Mouse (Mus musculus) erythroblast, embryonic 14.5 days (primary cell): Measurements from ENCODE around the gene Pld2. TPM values are rescaled to one million over a fixed set of nuclear protein-coding genes. Genes with fewer than 3 reads are reported as not detected.

ENCODE experiments used
- H3K27me3 ChIP-seq: 2 replicates; pipeline ENCODE4 v1.6.1; 2012; ENCODE audit warnings: inconsistent platforms; ENCODE audit not compliant: control insufficient read depth
- H3K36me3 ChIP-seq: 2 replicates; pipeline ENCODE4 v1.6.1; 2012; ENCODE audit warnings: mild to moderate bottlenecking, inconsistent platforms; ENCODE audit not compliant: control insufficient read depth
- H3K4me1 ChIP-seq: 2 replicates; pipeline ENCODE4 v1.6.1; 2012; ENCODE audit warnings: inconsistent platforms; ENCODE audit not compliant: control insufficient read depth
- H3K4me3 ChIP-seq: replicated peaks from 2 replicates; pipeline ENCODE3; 2012; ENCODE audit warnings: moderate library complexity, mild to moderate bottlenecking, inconsistent platforms
- H3K9me3 ChIP-seq: 2 replicates; pipeline ENCODE4 v1.6.1; 2012; ENCODE audit warnings: low read length, inconsistent platforms, mixed read lengths; ENCODE audit not compliant: control insufficient read depth
- GATA1 ChIP-seq: IDR thresholded peaks from 2 replicates; pipeline ENCODE4 v1.6.1; 2012; ENCODE audit warnings: low read length, inconsistent platforms, mixed read lengths
- TAL1 ChIP-seq: IDR thresholded peaks from 3 replicates; pipeline ENCODE4 v1.6.1; 2012; ENCODE audit warnings: low read length, inconsistent platforms, mixed read lengths
- polyA plus RNA-seq: library from polyadenylated mRNA; stranded (reverse); fragments of >175 nt; gene quantifications from 2 replicates; pipeline ENCODE4 v1.2.3, GENCODE M21; 2012

Pld2 gene
- polyA plus RNA-seq, 1 experiment = 0.01 TPM

- no peaks in the 10 kb centered on the region for H3K9me3 ChIP-seq
- no peak for TF ChIP-seq GATA1
- no peak for TF ChIP-seq TAL1
- no peaks in the 10 kb centered on the region; the same call in 1 of the 2 replicates for H3K36me3 ChIP-seq
- no peak overlapping the region for H3K4me3 ChIP-seq
- H3K4me1 ChIP-seq = peaks cover 11% of the 10 kb centered on the region
- no peaks in the 10 kb centered on the region for H3K27me3 ChIP-seq
Measured at GRCm38 (mm10) chr11:70582196-70582595, 42.3 kb downstream of the Pld2 start.

DNA sequence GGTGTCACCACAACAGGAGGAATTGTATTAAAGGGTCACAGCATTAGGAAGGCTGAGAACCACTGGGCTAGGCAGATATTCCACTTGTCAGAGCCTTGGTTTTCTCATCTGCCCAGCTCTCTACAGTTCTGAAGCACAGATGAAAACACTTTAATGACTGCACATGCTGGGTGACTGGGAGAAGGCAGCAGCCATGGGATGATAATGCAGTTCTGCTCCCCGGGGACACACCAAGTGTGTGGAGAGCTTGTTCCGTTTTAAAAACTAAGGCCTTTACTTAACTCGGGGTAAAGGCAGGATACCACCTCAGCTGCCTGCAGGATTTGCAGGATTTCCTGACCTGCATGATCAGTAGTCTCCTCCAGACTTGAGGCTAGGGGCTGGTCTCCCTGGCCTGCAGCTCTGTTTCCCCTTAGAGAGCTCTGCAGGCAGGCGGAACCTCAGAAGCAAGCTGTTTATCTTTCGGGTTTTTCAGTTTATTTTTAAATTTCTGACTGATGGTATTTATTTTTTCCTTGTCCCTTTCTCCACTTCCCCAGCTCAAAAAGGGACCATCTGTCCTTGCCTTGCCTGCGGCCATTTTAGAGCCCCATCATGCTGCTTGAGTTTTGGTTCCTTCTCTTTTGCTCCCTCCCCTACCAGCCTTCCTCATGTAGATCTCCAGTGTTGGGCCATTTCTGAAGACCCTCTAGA lies 43.3 kb downstream of the Pld2 start:
- peaks cover 9% of the 10 kb centered on the region for H3K4me1 ChIP-seq
- no peaks in the 10 kb centered on the region for H3K27me3 ChIP-seq
- H3K4me3 ChIP-seq = no peak overlapping the region
- TF ChIP-seq TAL1 = no peak
- no peak for TF ChIP-seq GATA1
- H3K9me3 ChIP-seq = no peaks in the 10 kb centered on the region
- no peaks in the 10 kb centered on the region; the same call in 1 of the 2 replicates for H3K36me3 ChIP-seq

DNA sequence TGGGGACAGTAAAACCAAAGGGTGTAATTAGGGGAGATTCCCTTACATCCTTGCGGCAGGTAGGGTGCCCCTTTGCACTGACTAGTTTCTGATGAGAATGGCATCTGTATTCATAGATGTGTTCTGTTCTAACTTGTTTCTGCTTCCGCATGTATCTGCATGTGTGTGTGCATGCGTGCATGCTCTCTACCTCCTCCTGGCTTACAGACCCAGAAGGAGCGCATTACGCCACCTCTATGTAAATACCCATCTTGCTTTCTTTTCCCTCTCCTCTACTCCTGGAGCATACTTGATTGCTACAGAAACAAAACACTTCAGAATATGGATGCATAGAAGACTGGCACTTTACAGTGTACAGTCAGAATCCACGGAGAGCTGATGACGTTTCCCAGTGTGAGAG lies 43.9 kb downstream of the Pld2 start:
- TF ChIP-seq TAL1 (no peak), GATA1 (no peak)
- Histone ChIP-seq H3K27me3 (no peaks in the 10 kb centered on the region), H3K4me3 (no peak overlapping the region), H3K9me3 (no peaks in the 10 kb centered on the region), H3K36me3 (no peaks in the 10 kb centered on the region; the same call in 1 of the 2 replicates), H3K4me1 (peaks cover 9% of the 10 kb centered on the region)

DNA sequence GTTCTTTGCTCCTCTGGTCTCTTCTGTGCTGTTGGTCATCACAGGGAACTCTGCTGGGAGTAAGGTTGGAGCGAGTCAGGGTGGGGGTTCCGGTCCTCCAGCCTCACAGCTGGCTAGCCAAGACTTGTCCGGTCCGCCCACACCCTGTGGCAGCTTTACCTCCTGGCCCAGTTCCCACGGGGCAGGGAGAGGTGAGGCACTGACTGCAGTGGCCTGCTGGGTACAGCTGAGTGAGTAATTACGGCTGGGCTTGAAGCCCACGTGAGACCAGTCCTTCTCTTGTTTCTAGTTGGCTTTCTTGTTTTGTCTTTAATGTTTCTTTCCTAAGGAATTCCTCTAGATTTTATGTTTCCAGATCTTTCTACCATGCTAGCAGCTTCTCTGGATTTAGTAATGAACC lies 45.6 kb downstream of the Pld2 start:
- H3K36me3 ChIP-seq = no peaks in the 10 kb centered on the region; the same call in 1 of the 2 replicates
- no peaks in the 10 kb centered on the region for H3K27me3 ChIP-seq
- no peaks in the 10 kb centered on the region for H3K9me3 ChIP-seq
- no peak overlapping the region for H3K4me3 ChIP-seq
- peaks cover 4% of the 10 kb centered on the region for H3K4me1 ChIP-seq
- no peak for TF ChIP-seq TAL1
- TF ChIP-seq GATA1 = no peak

DNA sequence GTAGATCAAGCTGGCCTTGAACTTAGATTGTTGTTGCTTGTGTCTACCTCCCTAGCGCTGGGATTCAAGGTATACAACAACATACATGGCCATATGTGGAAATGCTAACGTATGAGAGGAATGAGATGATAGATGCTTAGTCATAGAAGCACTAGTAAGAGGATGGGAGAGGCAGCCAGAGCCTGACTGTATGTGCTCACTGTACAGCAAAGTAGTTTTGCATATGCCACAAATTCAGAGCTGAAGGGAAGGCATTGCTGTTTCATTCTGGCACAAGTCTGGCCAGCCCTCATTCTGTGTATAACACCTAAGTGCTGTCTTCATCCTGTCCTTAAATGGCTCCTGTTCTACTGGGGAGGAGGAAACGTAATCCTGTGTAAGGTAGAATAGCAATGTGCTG lies 46.4 kb downstream of the Pld2 start:
- H3K36me3 ChIP-seq = no peaks in the 10 kb centered on the region; the same call in 1 of the 2 replicates
- no peaks in the 10 kb centered on the region for H3K9me3 ChIP-seq
- H3K27me3 ChIP-seq = no peaks in the 10 kb centered on the region
- no peak overlapping the region for H3K4me3 ChIP-seq
- no peak for TF ChIP-seq GATA1
- H3K4me1 ChIP-seq = peaks cover 4% of the 10 kb centered on the region

DNA sequence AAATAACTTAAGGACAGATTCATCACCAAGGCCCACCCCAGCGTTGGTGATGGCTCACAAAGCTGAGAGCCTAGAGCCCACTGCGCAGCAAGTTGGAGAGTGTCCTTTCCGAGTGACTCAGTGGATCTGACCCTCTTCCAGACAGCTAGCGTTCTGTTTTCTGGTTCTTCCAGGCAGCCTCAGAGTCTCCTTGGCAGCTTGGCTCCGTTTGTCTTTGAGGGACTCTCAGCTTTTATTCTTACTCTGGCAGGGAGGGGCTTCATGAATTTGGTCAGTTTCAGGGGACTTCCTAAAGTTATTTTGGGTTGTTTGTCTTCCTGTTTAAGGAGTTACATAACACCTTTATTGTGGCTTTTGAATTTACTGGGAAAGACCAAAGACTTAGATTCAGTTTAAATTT lies 47.1 kb downstream of the Pld2 start:
- Histone ChIP-seq H3K9me3 (no peaks in the 10 kb centered on the region), H3K4me1 (peaks cover 4% of the 10 kb centered on the region), H3K27me3 (no peaks in the 10 kb centered on the region), H3K4me3 (no peak overlapping the region), H3K36me3 (no peaks in the 10 kb centered on the region)
- TF ChIP-seq GATA1 (no peak), TAL1 (no peak)

DNA sequence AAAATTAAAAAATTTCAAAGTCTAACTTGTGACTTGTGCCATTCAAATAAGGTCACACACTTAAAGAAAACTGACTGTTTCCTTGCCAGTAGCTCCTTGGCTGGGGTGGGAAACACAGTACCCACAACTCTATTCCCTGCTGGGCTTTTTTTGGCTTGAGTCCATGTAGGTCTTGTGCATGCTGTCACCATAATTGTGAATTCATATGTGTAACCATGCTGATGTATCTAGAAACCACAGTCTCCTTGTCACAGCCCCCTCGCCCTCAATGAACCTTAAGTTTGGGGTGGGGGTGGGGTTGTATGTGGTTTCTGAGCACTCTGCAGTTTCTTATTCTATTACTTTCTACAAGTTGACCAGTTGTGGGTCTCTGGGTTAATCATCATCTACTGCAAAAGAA lies 51.9 kb downstream of the Pld2 start:
- TF ChIP-seq TAL1 (no peak), GATA1 (no peak)
- H3K27me3 ChIP-seq = no peaks in the 10 kb centered on the region
- H3K36me3 ChIP-seq = no peaks in the 10 kb centered on the region
- H3K4me1 ChIP-seq = peaks cover 6% of the 10 kb centered on the region
- H3K4me3 ChIP-seq = no peak overlapping the region
- H3K9me3 ChIP-seq = no peaks in the 10 kb centered on the region

- Histone ChIP-seq H3K27me3 (no peaks in the 10 kb centered on the region), H3K9me3 (no peaks in the 10 kb centered on the region), H3K36me3 (peaks cover 21% of the 10 kb centered on the region), H3K4me3 (no peak overlapping the region), H3K4me1 (peaks cover 15% of the 10 kb centered on the region)
- TF ChIP-seq GATA1 (no peak), TAL1 (no peak)
Measured at GRCm38 (mm10) chr11:70594253-70594989, 54.6 kb downstream of the Pld2 start.

DNA sequence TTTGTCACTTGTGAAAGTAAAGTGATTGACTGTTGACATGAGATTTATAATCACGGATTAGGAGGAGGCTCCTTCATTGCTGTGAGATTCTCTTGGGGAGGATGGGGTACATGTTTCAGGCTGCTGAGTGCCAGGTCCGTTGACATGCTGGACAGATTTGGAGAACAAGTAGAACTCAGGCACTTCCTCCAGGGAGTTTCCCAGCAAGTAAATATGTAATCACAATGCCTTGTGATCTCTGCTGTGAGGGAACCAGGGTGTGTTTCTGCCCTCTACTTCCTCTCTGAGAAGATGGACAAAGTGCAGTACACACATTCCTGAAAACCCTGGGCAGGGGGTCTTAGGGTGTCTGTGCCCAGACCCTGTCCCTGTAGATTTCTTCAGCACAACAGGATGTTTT lies 55.8 kb downstream of the Pld2 start:
- H3K36me3 ChIP-seq = peaks cover 27% of the 10 kb centered on the region
- H3K27me3 ChIP-seq = no peaks in the 10 kb centered on the region
- no peak for TF ChIP-seq TAL1
- no peak for TF ChIP-seq GATA1
- H3K9me3 ChIP-seq = no peaks in the 10 kb centered on the region
- H3K4me1 ChIP-seq = peaks cover 15% of the 10 kb centered on the region
- no peak overlapping the region for H3K4me3 ChIP-seq

DNA sequence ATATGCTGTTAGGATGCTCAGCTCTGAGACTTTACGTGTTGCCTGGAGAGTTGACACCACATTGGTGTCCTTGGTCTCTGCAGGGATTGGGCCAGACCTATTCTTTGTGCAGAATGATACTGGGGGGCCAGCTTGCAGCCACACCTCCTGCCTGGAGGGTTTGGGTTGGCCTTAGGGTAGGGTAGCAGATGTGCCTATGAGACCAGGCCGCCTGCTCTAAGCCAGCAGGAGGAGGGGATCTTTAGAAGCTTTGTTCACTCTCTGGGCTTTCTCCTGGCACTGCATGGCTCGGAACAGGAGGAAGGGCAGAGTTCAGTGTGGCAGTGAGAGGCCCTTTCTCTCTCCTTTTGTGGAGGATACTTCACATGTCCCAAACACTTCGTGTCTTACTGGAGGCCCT lies 56.2 kb downstream of the Pld2 start:
- no peaks in the 10 kb centered on the region for H3K9me3 ChIP-seq
- H3K36me3 ChIP-seq = peaks cover 27% of the 10 kb centered on the region
- peaks cover 15% of the 10 kb centered on the region for H3K4me1 ChIP-seq
- no peak for TF ChIP-seq TAL1
- TF ChIP-seq GATA1 = no peak
- no peak overlapping the region for H3K4me3 ChIP-seq
- no peaks in the 10 kb centered on the region for H3K27me3 ChIP-seq
